Mouse (Mus musculus) kidney, embryonic 15.5 days (tissue): Measurements from ENCODE around the gene Gm45717. TPM values are rescaled to one million over a fixed set of nuclear protein-coding genes. Genes with fewer than 3 reads are reported as not detected.
"Not testable (repeated sequence)": the region's sequence is repeated elsewhere in the genome, so short reads cannot be mapped to it uniquely, and the experiment has no call there.

Experiments used
- ATAC-seq: fragments of 200-750 bp; cut with Nextera tagmentation; replicated peaks from 2 replicates; pipeline ENCODE4 v1.8.0; 2017; ENCODE audit warnings: moderate TSS enrichment; ENCODE audit not compliant: low FRiP score
- H3K27ac ChIP-seq: fragments of 300-500 bp; sonication (generic); 2 replicates; pipeline ENCODE4 v1.5.1; 2015; ENCODE audit warnings: mild to moderate bottlenecking, inconsistent platforms
- H3K27me3 ChIP-seq: fragments of 300-500 bp; sonication (generic); 2 replicates; pipeline ENCODE4 v1.6.1; 2015; ENCODE audit warnings: inconsistent platforms
- H3K36me3 ChIP-seq: fragments of 300-500 bp; sonication (generic); 2 replicates; pipeline ENCODE4 v1.6.1; 2015; ENCODE audit warnings: inconsistent platforms
- H3K4me1 ChIP-seq: fragments of 300-500 bp; sonication (generic); 2 replicates; pipeline ENCODE4 v1.6.1; 2015; ENCODE audit warnings: inconsistent platforms
- H3K4me2 ChIP-seq: fragments of 300-500 bp; sonication (generic); 2 replicates; pipeline ENCODE4 v1.6.1; 2015; ENCODE audit warnings: moderate library complexity, mild to moderate bottlenecking, inconsistent platforms
- H3K4me3 ChIP-seq: fragments of 300-500 bp; sonication (generic); replicated peaks from 2 replicates; pipeline ENCODE4 v1.5.1; 2015; ENCODE audit warnings: mild to moderate bottlenecking, inconsistent platforms
- H3K9ac ChIP-seq: fragments of 300-500 bp; sonication (generic); 2 replicates; pipeline ENCODE4 v1.6.1; 2015; ENCODE audit warnings: mild to moderate bottlenecking, inconsistent platforms
- H3K9me3 ChIP-seq: fragments of 300-500 bp; sonication (generic); replicated peaks from 2 replicates; pipeline ENCODE4 v1.6.1; 2016; ENCODE audit warnings: inconsistent platforms
- WGBS: fragments of 180-500 bp; shearing (Covaris S2); methylation state at CpG from one replicate; pipeline ENCODE4 v1.1.7; 2015; ENCODE audit warnings: mixed read lengths; 5-methylcytosine and 5-hydroxymethylcytosine counted together
- polyA plus RNA-seq: library from polyadenylated mRNA; unstranded; fragments of >200 nt; fragmentation: Nextera tagmentation; extraction: Ambion mirVana; gene quantifications from 2 replicates; pipeline ENCODE4 v1.2.1, GENCODE M21; 2015

Gene Gm45717
- polyA plus RNA-seq, 1 experiment from 2014 or later = 0.39 TPM

GRCm38 (mm10) chr7:140982971-140983370 is 27.2 kb upstream of the Gm45717 start:
- 90% methylated on average over 7 of the region's 7 CpGs for WGBS
- ATAC-seq = no peak
- Histone ChIP-seq H3K36me3 (no peaks in the 10 kb centered on the region), H3K4me3 (no peak overlapping the region), H3K9me3 (no peaks in the 10 kb centered on the region), H3K27ac (no peak overlapping the region), H3K9ac (no peak overlapping the region), H3K27me3 (no peaks in the 10 kb centered on the region), H3K4me2 (no peak overlapping the region), H3K4me1 (no peaks in the 10 kb centered on the region)

- Histone ChIP-seq H3K9ac (no peak overlapping the region), H3K9me3 (no peaks in the 10 kb centered on the region), H3K4me2 (no peak overlapping the region), H3K4me1 (no peaks in the 10 kb centered on the region), H3K4me3 (no peak overlapping the region), H3K27me3 (no peaks in the 10 kb centered on the region), H3K36me3 (no peaks in the 10 kb centered on the region), H3K27ac (no peak overlapping the region)
- no peak for ATAC-seq
- 91% methylated on average over 8 of the region's 8 CpGs for WGBS
Observed at GRCm38 (mm10) chr7:140981704-140982103, 26.0 kb upstream of the Gm45717 start.

- H3K36me3 ChIP-seq, H3K4me2 ChIP-seq, H3K27me3 ChIP-seq, ATAC-seq, H3K9ac ChIP-seq, H3K9me3 ChIP-seq, H3K27ac ChIP-seq, H3K4me3 ChIP-seq: not testable (repeated sequence)
- peaks cover 21% of the 10 kb centered on the region for H3K4me1 ChIP-seq
- 92% methylated on average over 9 of the region's 9 CpGs for WGBS
Observed at GRCm38 (mm10) chr7:140976720-140977119, 21.0 kb upstream of the Gm45717 start.

- no peak overlapping the region for H3K27ac ChIP-seq
Observed at GRCm38 (mm10) chr7:140975465-140975864, 19.7 kb upstream of the Gm45717 start.

GRCm38 (mm10) chr7:140974940-140975339 is 19.2 kb upstream of the Gm45717 start:
- Histone ChIP-seq H3K4me3 (no peak overlapping the region), H3K9me3 (no peaks in the 10 kb centered on the region), H3K9ac (no peak overlapping the region), H3K27ac (0 out of 2 replicates have a peak overlapping the region, but pooled peaks have one; percentile 0), H3K36me3 (no peaks in the 10 kb centered on the region), H3K4me2 (no peak overlapping the region), H3K4me1 (peaks cover 34% of the 10 kb centered on the region), H3K27me3 (no peaks in the 10 kb centered on the region)
- WGBS = 28% methylated on average over 9 of the region's 9 CpGs
- no peak for ATAC-seq

More at GRCm38 (mm10) chr7:140975465-140975864, 19.7 kb upstream of the Gm45717 start:
- Histone ChIP-seq H3K36me3 (no peaks in the 10 kb centered on the region), H3K9ac (no peak overlapping the region), H3K4me2 (no peak overlapping the region), H3K4me1 (peaks cover 33% of the 10 kb centered on the region), H3K4me3 (no peak overlapping the region), H3K9me3 (no peaks in the 10 kb centered on the region), H3K27me3 (no peaks in the 10 kb centered on the region)
- WGBS = 40% methylated on average over 3 of the region's 3 CpGs
- no peak for ATAC-seq

- no peaks in the 10 kb centered on the region for H3K36me3 ChIP-seq
- H3K4me2 ChIP-seq = no peak overlapping the region
- H3K9me3 ChIP-seq = no peaks in the 10 kb centered on the region
- no peak for ATAC-seq
- H3K4me1 ChIP-seq = peaks cover 47% of the 10 kb centered on the region
- no peak overlapping the region for H3K4me3 ChIP-seq
- 34% methylated on average over 14 of the region's 14 CpGs for WGBS
- no peak overlapping the region for H3K9ac ChIP-seq
- H3K27ac ChIP-seq = peak overlapping the region; percentile 66
- no peaks in the 10 kb centered on the region for H3K27me3 ChIP-seq
Observed at GRCm38 (mm10) chr7:140973396-140974165, 17.8 kb upstream of the Gm45717 start.

GRCm38 (mm10) chr7:140971479-140972171 is 15.9 kb upstream of the Gm45717 start:
- no peaks in the 10 kb centered on the region for H3K9me3 ChIP-seq
- no peaks in the 10 kb centered on the region for H3K27me3 ChIP-seq
- H3K36me3 ChIP-seq = no peaks in the 10 kb centered on the region
- peaks cover 58% of the 10 kb centered on the region for H3K4me1 ChIP-seq
- no peak overlapping the region for H3K4me3 ChIP-seq
- no peak overlapping the region for H3K9ac ChIP-seq
- no peak overlapping the region for H3K4me2 ChIP-seq
- WGBS = 58% methylated on average over 8 of the region's 8 CpGs
- H3K27ac ChIP-seq = peak overlapping the region; percentile 69
- ATAC-seq = no peak; the same call in 1 of the 2 replicates

- no peak overlapping the region for H3K4me2 ChIP-seq
- ATAC-seq = no peak
- no peaks in the 10 kb centered on the region for H3K27me3 ChIP-seq
- H3K27ac ChIP-seq = peak overlapping the region; percentile 69; the same call in 1 of the 2 replicates
- H3K4me1 ChIP-seq = peaks cover 58% of the 10 kb centered on the region
- H3K9me3 ChIP-seq = no peaks in the 10 kb centered on the region
- no peak overlapping the region for H3K9ac ChIP-seq
- H3K4me3 ChIP-seq = no peak overlapping the region
- WGBS = 44% methylated on average over 7 of the region's 7 CpGs
- no peaks in the 10 kb centered on the region for H3K36me3 ChIP-seq
Observed at GRCm38 (mm10) chr7:140970931-140971330, 15.2 kb upstream of the Gm45717 start.

GRCm38 (mm10) chr7:140968710-140969109 is 13.0 kb upstream of the Gm45717 start:
- 31% methylated on average over 3 of the region's 3 CpGs for WGBS
- not testable (repeated sequence) for H3K36me3 ChIP-seq, H3K27ac ChIP-seq, H3K27me3 ChIP-seq, H3K9ac ChIP-seq, H3K4me3 ChIP-seq, ATAC-seq, H3K9me3 ChIP-seq
- Histone ChIP-seq H3K4me1 (peaks cover 47% of the 10 kb centered on the region), H3K4me2 (peak overlapping the region; percentile 46; the same call in 1 of the 2 replicates)

GRCm38 (mm10) chr7:140967862-140968591 is 12.3 kb upstream of the Gm45717 start:
- Histone ChIP-seq H3K4me1 (peaks cover 40% of the 10 kb centered on the region), H3K9ac (no peak overlapping the region), H3K27ac (peak overlapping the region; percentile 70), H3K4me3 (peak overlapping the region; percentile 21), H3K27me3 (no peaks in the 10 kb centered on the region), H3K4me2 (peak overlapping the region; percentile 46), H3K9me3 (no peaks in the 10 kb centered on the region), H3K36me3 (no peaks in the 10 kb centered on the region)
- WGBS = 9% methylated on average over 14 of the region's 14 CpGs
- peak; percentile 74 for ATAC-seq

- Histone ChIP-seq H3K36me3 (no peaks in the 10 kb centered on the region), H3K27ac (peak within 1 kb of the TSS; percentile 70), H3K9me3 (no peaks in the 10 kb centered on the region), H3K4me1 (peaks cover 39% of the 10 kb centered on the region), H3K27me3 (no peaks in the 10 kb centered on the region), H3K9ac (no peak within 1 kb of the TSS), H3K4me3 (peak within 1 kb of the TSS; percentile 21), H3K4me2 (peak within 1 kb of the TSS; percentile 46)
- 86% methylated on average over 4 of the region's 4 CpGs for WGBS
- no peak for ATAC-seq
Observed at GRCm38 (mm10) chr7:140966921-140967320, 11.2 kb upstream of the Gm45717 start, which contains the start of gene Ifitm1. Gene Ifitm1, plus strand, starts transcription at chr7:140967221.

GRCm38 (mm10) chr7:140962733-140963132 is 7.0 kb upstream of the Gm45717 start:
- Histone ChIP-seq H3K9me3 (no peaks in the 10 kb centered on the region), H3K27me3 (no peaks in the 10 kb centered on the region), H3K27ac (no peak overlapping the region), H3K4me2 (no peak overlapping the region), H3K4me3 (no peak overlapping the region), H3K36me3 (no peaks in the 10 kb centered on the region), H3K9ac (no peak overlapping the region), H3K4me1 (peaks cover 15% of the 10 kb centered on the region)
- 79% methylated on average over 2 of the region's 2 CpGs for WGBS
- no peak for ATAC-seq
